Mouse (Mus musculus) stomach, postnatal 0 days (tissue): Measurements from ENCODE around the gene Cmah.

ENCODE experiments used
- CTCF ChIP-seq: IDR thresholded peaks from 2 replicates; pipeline ENCODE4 v1.5.1; 2016; ENCODE audit warnings: antibody characterized with exemption, low read depth, mild to moderate bottlenecking, moderate library complexity
- EP300 ChIP-seq: optimal IDR thresholded peaks from 2 replicates; pipeline ENCODE3; 2016; ENCODE audit warnings: antibody characterized with exemption

DNA sequence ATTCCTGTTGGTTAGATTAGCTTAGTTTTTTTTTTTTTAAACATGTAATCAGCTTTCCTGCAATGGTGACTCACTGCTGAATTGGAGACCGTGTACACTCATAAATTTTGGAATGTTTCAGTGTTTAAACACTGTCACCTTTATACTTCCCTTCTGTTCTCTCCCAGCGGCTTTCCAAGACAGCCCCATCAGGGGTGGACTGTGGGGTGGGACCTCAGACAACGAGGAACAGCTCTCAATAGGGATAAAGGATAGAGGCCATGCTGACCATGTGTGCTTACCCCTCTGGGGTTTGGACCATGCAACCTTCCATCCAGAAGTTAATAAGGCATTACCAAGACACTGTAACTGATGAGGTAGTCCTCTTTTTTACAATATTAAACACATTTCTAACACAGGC is 5.3 kb downstream of the Cmah start:
- TF ChIP-seq CTCF (no peak), EP300 (no peak)
